Mouse (Mus musculus): ENCODE measurements around the gene Sf3b5. TPM values are rescaled to one million over a fixed set of nuclear protein-coding genes. Genes with fewer than 3 reads are reported as not detected.

Sf3b5 gene
- total and polyA plus RNA-seq, 2 experiments from 2014 or later = 23.2 to 30.1 TPM

DNA sequence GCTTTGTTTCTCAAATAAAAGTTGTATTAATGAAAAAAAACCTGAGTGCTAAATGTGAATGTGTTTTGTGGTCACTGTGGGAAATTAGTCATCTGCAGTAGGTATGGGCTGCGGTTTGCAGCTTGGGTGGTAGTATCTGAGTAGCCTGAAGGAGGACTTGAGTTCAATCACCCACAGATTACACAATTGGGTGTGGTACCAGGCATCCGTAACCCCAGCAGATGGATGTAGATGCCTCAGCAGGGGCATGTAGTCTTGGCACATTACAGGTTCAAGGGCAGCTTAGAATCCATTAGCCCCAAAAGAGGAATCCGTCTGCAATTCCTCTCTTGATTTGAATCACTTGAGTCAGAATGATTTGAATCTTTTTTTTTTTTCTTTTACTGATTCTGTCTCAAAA, 30.1 kb downstream of the Sf3b5 start:
- Histone ChIP-seq H3K36me3 (replicated peaks; ENCODE audit: control insufficient read depth, insufficient read depth, low read length) (no peaks in the 10 kb centered on the region), H3K27me3 (ENCODE audit: control insufficient read depth, insufficient read depth, low read length) (no peaks in the 10 kb centered on the region), H3K27ac (ENCODE audit: low read depth) (no peak overlapping the region), H3K4me3 (ENCODE audit: low read depth, low read length) (no peak overlapping the region), H3K9me3 (replicated peaks; ENCODE audit: control insufficient read depth, low read length) (no peaks in the 10 kb centered on the region), H3K4me2 (ENCODE audit: low read depth, low read length) (no peak overlapping the region), H3K9ac (replicated peaks; ENCODE audit: low read depth, low read length) (no peak overlapping the region), H3K4me1 (ENCODE audit: control insufficient read depth, insufficient read depth) (no peaks in the 10 kb centered on the region)
- WGBS = 84% methylated on average over 3 of the region's 3 CpGs
- TF ChIP-seq EP300 (IDR thresholded peaks at IDR 0.05; ENCODE audit: low read depth) (no peak), CTCF (IDR thresholded peaks at IDR 0.05; ENCODE audit: low read depth) (no peak)
- no peak for DNase-seq (ENCODE audit: low spot score)
- ATAC-seq (ENCODE audit: insufficient read depth, low read depth) = no peak

- Histone ChIP-seq H3K9me3 (replicated peaks; ENCODE audit: control insufficient read depth, low read length) (no peaks in the 10 kb centered on the region), H3K36me3 (replicated peaks; ENCODE audit: control insufficient read depth, insufficient read depth, low read length) (no peaks in the 10 kb centered on the region), H3K4me2 (ENCODE audit: low read depth, low read length) (no peak overlapping the region), H3K27me3 (ENCODE audit: control insufficient read depth, insufficient read depth, low read length) (no peaks in the 10 kb centered on the region), H3K9ac (replicated peaks; ENCODE audit: low read depth, low read length) (no peak overlapping the region), H3K4me1 (ENCODE audit: control insufficient read depth, insufficient read depth) (no peaks in the 10 kb centered on the region), H3K4me3 (ENCODE audit: low read depth, low read length) (no peak overlapping the region), H3K27ac (ENCODE audit: low read depth) (no peak overlapping the region)
- no peak for TF ChIP-seq CTCF (IDR thresholded peaks at IDR 0.05; ENCODE audit: low read depth)
- no peak for TF ChIP-seq EP300 (IDR thresholded peaks at IDR 0.05; ENCODE audit: low read depth)
- ATAC-seq (ENCODE audit: insufficient read depth, low read depth) = no peak
- DNase-seq (ENCODE audit: low spot score) = no peak
- WGBS = 76% methylated on average over 5 of the region's 5 CpGs
Observed at GRCm38 (mm10) chr10:13039637-13040174, 34.6 kb downstream of the Sf3b5 start.

GRCm38 (mm10) chr10:13044659-13045058, 39.5 kb downstream of the Sf3b5 start:
- no peaks in the 10 kb centered on the region for H3K9me3 ChIP-seq (replicated peaks; ENCODE audit: control insufficient read depth, low read length)
- H3K4me1 ChIP-seq (ENCODE audit: control insufficient read depth, insufficient read depth) = no peaks in the 10 kb centered on the region
- no peak overlapping the region for H3K4me3 ChIP-seq (ENCODE audit: low read depth, low read length)
- no peak for ATAC-seq (ENCODE audit: insufficient read depth, low read depth)
- 76% methylated on average over 11 of the region's 11 CpGs for WGBS
- DNase-seq (ENCODE audit: low spot score) = no peak
- H3K27me3 ChIP-seq (ENCODE audit: control insufficient read depth, insufficient read depth, low read length) = no peaks in the 10 kb centered on the region
- H3K9ac ChIP-seq (replicated peaks; ENCODE audit: low read depth, low read length) = no peak overlapping the region
- no peaks in the 10 kb centered on the region for H3K36me3 ChIP-seq (replicated peaks; ENCODE audit: control insufficient read depth, insufficient read depth, low read length)
- no peak overlapping the region for H3K27ac ChIP-seq (ENCODE audit: low read depth)
- TF ChIP-seq CTCF (IDR thresholded peaks at IDR 0.05; ENCODE audit: low read depth) (no peak), EP300 (IDR thresholded peaks at IDR 0.05; ENCODE audit: low read depth) (no peak)
- H3K4me2 ChIP-seq (ENCODE audit: low read depth, low read length) = no peak overlapping the region

DNA sequence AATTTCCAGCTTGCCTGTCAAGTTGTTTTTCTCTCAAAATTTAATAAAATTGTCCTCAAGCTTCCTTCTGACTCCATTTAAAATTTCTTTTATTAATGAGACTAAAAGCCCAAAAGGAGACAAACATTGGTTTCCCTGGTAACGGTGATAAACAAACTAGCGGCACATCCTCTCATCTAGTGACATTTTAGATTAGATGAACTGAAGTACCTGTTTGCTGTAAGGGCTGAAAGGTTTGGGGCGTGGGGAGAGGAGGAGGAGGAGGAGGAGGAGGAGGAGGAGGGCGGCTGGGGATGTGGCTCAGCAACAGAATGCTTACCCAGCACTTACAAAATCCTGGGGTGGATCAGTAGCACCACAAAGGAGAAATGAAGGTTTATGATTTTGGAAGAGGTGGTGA, 42.7 kb downstream of the Sf3b5 start:
- ATAC-seq (ENCODE audit: insufficient read depth, low read depth) (no peak), DNase-seq (ENCODE audit: low spot score) (no peak)
- Histone ChIP-seq H3K27ac (ENCODE audit: low read depth) (no peak overlapping the region), H3K9ac (replicated peaks; ENCODE audit: low read depth, low read length) (no peak overlapping the region), H3K4me3 (ENCODE audit: low read depth, low read length) (no peak overlapping the region), H3K4me1 (ENCODE audit: control insufficient read depth, insufficient read depth) (no peaks in the 10 kb centered on the region), H3K36me3 (replicated peaks; ENCODE audit: control insufficient read depth, insufficient read depth, low read length) (no peaks in the 10 kb centered on the region), H3K4me2 (ENCODE audit: low read depth, low read length) (no peak overlapping the region), H3K27me3 (ENCODE audit: control insufficient read depth, insufficient read depth, low read length) (no peaks in the 10 kb centered on the region), H3K9me3 (replicated peaks; ENCODE audit: control insufficient read depth, low read length) (no peaks in the 10 kb centered on the region)
- no peak for TF ChIP-seq EP300 (IDR thresholded peaks at IDR 0.05; ENCODE audit: low read depth)
- TF ChIP-seq CTCF (IDR thresholded peaks at IDR 0.05; ENCODE audit: low read depth) = no peak
- WGBS = 32% methylated on average over 4 of the region's 4 CpGs

DNA sequence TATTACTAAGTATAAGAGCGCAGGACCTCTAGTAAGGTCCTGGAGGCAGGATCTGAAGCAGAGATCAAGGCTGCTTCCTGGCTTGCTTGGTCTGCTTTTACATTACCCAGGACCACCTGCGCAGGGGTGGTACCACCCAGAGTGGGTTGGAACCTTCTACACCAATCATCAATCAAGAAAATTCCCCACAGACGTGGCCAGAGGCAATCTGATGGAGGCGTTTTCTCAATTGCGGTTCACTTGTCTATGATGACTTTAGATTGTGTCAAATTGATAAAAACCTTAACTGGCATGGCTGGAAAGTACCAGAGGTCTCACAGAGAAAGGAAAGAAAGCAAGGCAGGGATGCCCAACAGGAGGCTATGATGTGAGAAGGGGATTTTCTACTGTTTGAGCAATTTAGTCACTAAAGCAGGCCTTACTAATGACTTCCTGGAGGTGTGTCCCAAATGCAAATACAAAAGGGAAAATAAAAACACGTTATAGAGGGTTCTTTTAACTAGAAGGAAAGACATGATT, 51.8 kb downstream of the Sf3b5 start:
- Histone ChIP-seq H3K9ac (replicated peaks; ENCODE audit: low read depth, low read length) (no peak overlapping the region), H3K9me3 (replicated peaks; ENCODE audit: control insufficient read depth, low read length) (no peaks in the 10 kb centered on the region), H3K4me2 (ENCODE audit: low read depth, low read length) (no peak overlapping the region), H3K27me3 (ENCODE audit: control insufficient read depth, insufficient read depth, low read length) (peaks cover 15% of the 10 kb centered on the region), H3K36me3 (replicated peaks; ENCODE audit: control insufficient read depth, insufficient read depth, low read length) (no peaks in the 10 kb centered on the region), H3K4me1 (ENCODE audit: control insufficient read depth, insufficient read depth) (no peaks in the 10 kb centered on the region), H3K27ac (ENCODE audit: low read depth) (no peak overlapping the region), H3K4me3 (ENCODE audit: low read depth, low read length) (no peak overlapping the region)
- DNase-seq (ENCODE audit: low spot score) = no peak
- WGBS = 77% methylated on average over 6 of the region's 6 CpGs
- TF ChIP-seq CTCF (IDR thresholded peaks at IDR 0.05; ENCODE audit: low read depth) (no peak), EP300 (IDR thresholded peaks at IDR 0.05; ENCODE audit: low read depth) (no peak)
- ATAC-seq (ENCODE audit: insufficient read depth, low read depth) = no peak

Other genes with a start within 250 kb of the Sf3b5 start
- gene Utrn, start 136.0 kb upstream of the Sf3b5 start, total RNA-seq (2014; rRNA removed; ENCODE audit: low replicate concordance) = 50.3 and 61.6 TPM in 2 replicates
- gene Utrn, start 136.0 kb upstream of the Sf3b5 start, polyA plus RNA-seq (2015; fragmentation: Nextera tagmentation; extraction: Ambion mirVana) = 47.3 and 48.4 TPM in 2 replicates
- 4.7 and 5.2 TPM in 2 replicates for gene Stx11, start 41.0 kb upstream of the Sf3b5 start, total RNA-seq (2014; rRNA removed; ENCODE audit: low replicate concordance)
- gene Stx11, start 41.0 kb upstream of the Sf3b5 start, polyA plus RNA-seq (2015; fragmentation: Nextera tagmentation; extraction: Ambion mirVana) = 3.1 and 3.5 TPM in 2 replicates
- gene Plagl1, start 55.2 kb downstream of the Sf3b5 start, total RNA-seq (2014; rRNA removed; ENCODE audit: low replicate concordance) = 560 and 720 TPM in 2 replicates
- 63.9 and 66.0 TPM in 2 replicates for gene Plagl1, start 55.2 kb downstream of the Sf3b5 start, polyA plus RNA-seq (2015; fragmentation: Nextera tagmentation; extraction: Ambion mirVana)
- not detected in 2 replicates for gene Zc2hc1b, start 172.7 kb downstream of the Sf3b5 start, total RNA-seq (2014; rRNA removed; ENCODE audit: low replicate concordance)
- not detected in 2 replicates for gene Zc2hc1b, start 172.7 kb downstream of the Sf3b5 start, polyA plus RNA-seq (2015; fragmentation: Nextera tagmentation; extraction: Ambion mirVana)
- gene Ltv1, start 187.8 kb downstream of the Sf3b5 start, total RNA-seq (2014; rRNA removed; ENCODE audit: low replicate concordance) = 16.2 and 28.3 TPM in 2 replicates
- gene Ltv1, start 187.8 kb downstream of the Sf3b5 start, polyA plus RNA-seq (2015; fragmentation: Nextera tagmentation; extraction: Ambion mirVana) = 31.5 and 34.8 TPM in 2 replicates